Mouse (Mus musculus): ENCODE data around the gene Sugp1. TPM values are rescaled to one million over a fixed set of nuclear protein-coding genes. Genes with fewer than 3 reads are reported as not detected.
A peak's percentile ranks its signal among the peaks of the same experiment; 100 is the strongest.

Gene Sugp1
- polyA plus RNA-seq, 1 experiment from 2014 or later: 54.5 TPM

DNA sequence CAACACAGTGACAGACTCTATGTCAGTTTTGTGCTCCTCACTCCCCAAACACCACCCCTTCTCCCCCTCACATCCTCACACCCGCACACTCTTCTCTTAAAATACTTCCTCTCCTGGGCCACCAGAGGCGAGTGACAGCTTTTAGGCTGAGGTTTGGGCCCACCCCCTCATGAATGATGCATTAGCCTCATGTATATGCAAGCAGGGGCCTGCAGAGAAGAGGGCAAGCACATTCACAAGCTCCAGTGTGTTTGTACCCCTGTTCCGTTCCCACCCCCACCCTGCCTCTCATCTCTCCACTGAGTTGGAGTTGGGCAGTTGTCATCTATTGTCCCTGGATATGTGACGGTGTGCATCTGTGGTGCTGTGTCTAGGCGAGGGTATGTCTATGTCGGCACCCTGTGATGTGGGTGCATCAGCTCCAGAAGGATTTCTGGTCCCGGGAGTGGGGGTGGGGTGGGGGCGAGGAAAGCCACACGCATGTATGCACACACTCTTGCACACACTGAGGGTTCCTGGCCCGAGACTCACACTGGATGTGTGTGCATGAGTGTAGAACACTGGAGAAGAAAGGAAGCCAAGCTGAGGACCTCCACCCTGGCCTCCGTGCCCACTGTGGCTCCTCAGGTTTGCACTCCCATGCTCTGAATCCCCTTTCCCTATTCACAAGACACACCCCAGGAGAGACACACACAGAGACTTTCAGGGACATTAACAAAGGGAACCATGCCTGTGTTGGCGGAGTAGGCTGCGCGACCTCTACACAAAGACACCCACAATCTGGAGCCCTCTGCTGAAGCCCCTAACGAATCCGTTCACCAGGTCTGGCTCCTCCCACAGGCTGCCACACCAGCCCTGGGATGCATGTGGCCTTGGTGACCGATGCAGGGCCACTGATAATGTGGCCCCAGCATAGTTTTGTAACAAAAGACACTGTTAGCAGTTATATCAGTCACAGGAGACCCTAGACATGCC is 76.4 kb downstream of the Sugp1 start:
- Histone ChIP-seq H3K4me3 (no peak overlapping the region), H3K4me2 (replicated peaks) (no peak overlapping the region), H3K36me3 (no peaks in the 10 kb centered on the region), H3K9ac (no peak overlapping the region), H3K4me1 (peaks cover 6% of the 10 kb centered on the region; the same call in 1 of the 2 replicates), H3K27ac (no peak overlapping the region), H3K27me3 (peaks cover 88% of the 10 kb centered on the region), H3K9me3 (no peaks in the 10 kb centered on the region)
- WGBS: 7% methylated on average over 17 of the region's 17 CpGs
- no peak for ATAC-seq (ENCODE audit: low FRiP score, low read depth)

DNA sequence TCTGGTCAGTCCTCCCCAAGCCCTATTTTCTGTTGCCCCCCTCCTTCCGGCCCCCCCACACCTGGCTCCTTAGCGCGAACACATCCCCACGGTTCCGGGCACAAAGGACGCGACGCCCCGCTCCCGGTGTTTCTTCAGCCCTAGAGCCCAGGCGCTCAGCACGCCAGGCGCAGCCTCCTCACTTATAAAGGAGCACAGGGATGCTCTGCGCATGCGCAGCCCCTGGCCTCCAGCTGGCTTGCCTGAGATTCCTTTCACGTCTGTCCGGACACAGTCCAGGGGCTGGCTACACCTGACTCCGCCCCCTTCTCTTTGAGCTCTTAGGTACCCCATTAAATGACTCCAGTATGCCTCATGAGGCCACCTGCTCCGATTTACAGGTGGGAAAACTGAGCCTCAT is 78.1 kb downstream of the Sugp1 start, which contains the start of gene Ncan:
Ncan (minus strand) TSS at position 207 of the 400 bp plus-strand sequence.
- Histone ChIP-seq H3K4me3 (peak within 1 kb of the TSS; percentile 28), H3K9me3 (no peaks in the 10 kb centered on the region), H3K9ac (peak within 1 kb of the TSS; percentile 39; the same call in 1 of the 2 replicates), H3K4me1 (peaks cover 6% of the 10 kb centered on the region; the same call in 1 of the 2 replicates), H3K4me2 (replicated peaks) (peak within 1 kb of the TSS; percentile 63), H3K36me3 (no peaks in the 10 kb centered on the region), H3K27ac (no peak within 1 kb of the TSS), H3K27me3 (peaks cover 78% of the 10 kb centered on the region)
- under 1% methylated on average over 19 of the region's 19 CpGs for WGBS
- peak; percentile 45; the same call in 1 of the 2 replicates for ATAC-seq (ENCODE audit: low FRiP score, low read depth)

Small RNA genes within 50 kb of the gene (microRNA-seq; reads per million reads assigned to microRNA genes)
- gene Mir7066: not detected

Other genes with a start within 250 kb of the Sugp1 start
- 7.3 and 9.0 TPM in 2 replicates for gene Gmip, start 234.1 kb upstream of the Sugp1 start, polyA plus RNA-seq (2015; fragmentation: Nextera tagmentation; extraction: Ambion mirVana)
- gene Lpar2, start 220.4 kb upstream of the Sugp1 start, polyA plus RNA-seq (2015; fragmentation: Nextera tagmentation; extraction: Ambion mirVana): 0.83 and 0.98 TPM in 2 replicates
- gene Pbx4, start 210.3 kb upstream of the Sugp1 start, polyA plus RNA-seq (2015; fragmentation: Nextera tagmentation; extraction: Ambion mirVana): 8.5 and 8.7 TPM in 2 replicates
- gene Cilp2, start 155.1 kb upstream of the Sugp1 start, polyA plus RNA-seq (2015; fragmentation: Nextera tagmentation; extraction: Ambion mirVana): 1.2 and 1.6 TPM in 2 replicates
- 4.3 TPM in 2 replicates for gene Tssk6, start 140.6 kb upstream of the Sugp1 start, polyA plus RNA-seq (2015; fragmentation: Nextera tagmentation; extraction: Ambion mirVana)
- gene Ndufa13, start 140.3 kb upstream of the Sugp1 start, polyA plus RNA-seq (2015; fragmentation: Nextera tagmentation; extraction: Ambion mirVana): 173 and 181 TPM in 2 replicates
- 4.2 and 6.6 TPM in 2 replicates for gene Yjefn3, start 140.1 kb upstream of the Sugp1 start, polyA plus RNA-seq (2015; fragmentation: Nextera tagmentation; extraction: Ambion mirVana)
- gene Gatad2a, start 46.4 kb upstream of the Sugp1 start, polyA plus RNA-seq (2015; fragmentation: Nextera tagmentation; extraction: Ambion mirVana): 37.7 and 40.7 TPM in 2 replicates
- gene Mau2, start 79 bp upstream of the Sugp1 start, polyA plus RNA-seq (2015; fragmentation: Nextera tagmentation; extraction: Ambion mirVana): 59.5 and 62.8 TPM in 2 replicates
- gene Tm6sf2, start 30.1 kb downstream of the Sugp1 start, polyA plus RNA-seq (2015; fragmentation: Nextera tagmentation; extraction: Ambion mirVana): 1.0 and 1.2 TPM in 2 replicates
- gene Hapln4, start 40.6 kb downstream of the Sugp1 start, polyA plus RNA-seq (2015; fragmentation: Nextera tagmentation; extraction: Ambion mirVana): not detected in 2 replicates
- 0.67 and 0.87 TPM in 2 replicates for gene Ncan, start 78.1 kb downstream of the Sugp1 start, polyA plus RNA-seq (2015; fragmentation: Nextera tagmentation; extraction: Ambion mirVana)
- gene Nr2c2ap, start 88.5 kb downstream of the Sugp1 start, polyA plus RNA-seq (2015; fragmentation: Nextera tagmentation; extraction: Ambion mirVana): 25.1 and 26.0 TPM in 2 replicates
- 23.8 and 26.0 TPM in 2 replicates for gene Rfxank, start 96.3 kb downstream of the Sugp1 start, polyA plus RNA-seq (2015; fragmentation: Nextera tagmentation; extraction: Ambion mirVana)
- 51.0 and 56.0 TPM in 2 replicates for gene Borcs8, start 96.7 kb downstream of the Sugp1 start, polyA plus RNA-seq (2015; fragmentation: Nextera tagmentation; extraction: Ambion mirVana)
- 0.38 TPM in 2 replicates for gene Mef2b, start 96.9 kb downstream of the Sugp1 start, polyA plus RNA-seq (2015; fragmentation: Nextera tagmentation; extraction: Ambion mirVana)
- 66.5 and 70.6 TPM in 2 replicates for gene Tmem161a, start 129.5 kb downstream of the Sugp1 start, polyA plus RNA-seq (2015; fragmentation: Nextera tagmentation; extraction: Ambion mirVana)
- 4.0 and 4.6 TPM in 2 replicates for gene Slc25a42, start 169.5 kb downstream of the Sugp1 start, polyA plus RNA-seq (2015; fragmentation: Nextera tagmentation; extraction: Ambion mirVana)
- gene Sugp2, start 191.4 kb downstream of the Sugp1 start, polyA plus RNA-seq (2015; fragmentation: Nextera tagmentation; extraction: Ambion mirVana): 37.0 and 40.5 TPM in 2 replicates
- gene Armc6, start 191.7 kb downstream of the Sugp1 start, polyA plus RNA-seq (2015; fragmentation: Nextera tagmentation; extraction: Ambion mirVana): 25.5 and 26.2 TPM in 2 replicates
- 57.9 and 58.1 TPM in 2 replicates for gene Homer3, start 240.0 kb downstream of the Sugp1 start, polyA plus RNA-seq (2015; fragmentation: Nextera tagmentation; extraction: Ambion mirVana)

Data from limb, embryonic 13.5 days (tissue).